Comparison of ENCODE assay signal across 8 mouse cellular contexts in genomic region chr12:54545821-54546608, GRCm38 (mm10).
DNase-seq lines count a peak whose midpoint lies in the region; ATAC-seq and TF ChIP-seq lines count a peak whose summit lies in the region.

No protein-coding gene starts in this region.

- no peak overlapping the region for H3K4me3 ChIP-seq in intestine, postnatal 0 days (ENCODE audit: low read depth, low read length)
- H3K4me3 ChIP-seq in midbrain, embryonic 15.5 days: no peak overlapping the region

- no peaks in the 10 kb centered on the region for H3K4me1 ChIP-seq in intestine, postnatal 0 days (replicated peaks; ENCODE audit: control insufficient read depth, insufficient read depth, low read length)
- peaks cover 12% of the 10 kb centered on the region for H3K4me1 ChIP-seq in midbrain, embryonic 15.5 days

- TF ChIP-seq CTCF in intestine, postnatal 0 days (IDR thresholded peaks at IDR 0.05; ENCODE audit: low read depth): peak; percentile 95

- H3K27me3 ChIP-seq in intestine, postnatal 0 days (replicated peaks; ENCODE audit: control insufficient read depth, insufficient read depth, low read length): no peaks in the 10 kb centered on the region
- H3K27me3 ChIP-seq in midbrain, embryonic 15.5 days (replicated peaks): no peaks in the 10 kb centered on the region
- no peaks in the 10 kb centered on the region for H3K27me3 ChIP-seq in splenic B cell, adult 2 months (ENCODE audit: control insufficient read depth, insufficient read depth, low read length, poor library complexity, severe bottlenecking)

- no peak overlapping the region for H3K27ac ChIP-seq in intestine, postnatal 0 days (ENCODE audit: low read depth, low read length)
- 0 out of 2 replicates have a peak overlapping the region, but pooled peaks have one; percentile 9 for H3K27ac ChIP-seq in midbrain, embryonic 15.5 days

- ATAC-seq in common myeloid progenitor, adult 5-6 weeks (replicated peaks; ENCODE audit: low read depth, poor library complexity, severe bottlenecking): peak; percentile 83
- ATAC-seq in intestine, postnatal 0 days: 0 out of 2 replicates have a peak, but pooled peaks have one; percentile 53
- ATAC-seq in midbrain, embryonic 15.5 days (replicated peaks): peak; percentile 80

- H3K36me3 ChIP-seq in intestine, postnatal 0 days (ENCODE audit: control insufficient read depth, insufficient read depth): no peaks in the 10 kb centered on the region
- no peaks in the 10 kb centered on the region for H3K36me3 ChIP-seq in midbrain, embryonic 15.5 days (replicated peaks)
- no peaks in the 10 kb centered on the region for H3K36me3 ChIP-seq in splenic B cell, adult 2 months (ENCODE audit: control insufficient read depth, insufficient read depth, low read length, poor library complexity, severe bottlenecking)

- H3K4me2 ChIP-seq in intestine, postnatal 0 days (replicated peaks; ENCODE audit: low read depth): peak overlapping the region; percentile 32
- H3K4me2 ChIP-seq in midbrain, embryonic 15.5 days: peak overlapping the region; percentile 31

- 36% methylated on average over 16 of the region's 16 CpGs for WGBS in intestine, postnatal 0 days
- WGBS in midbrain, embryonic 15.5 days: 27% methylated on average over 16 of the region's 16 CpGs

- no peak overlapping the region for H3K9ac ChIP-seq in intestine, postnatal 0 days (ENCODE audit: low read depth, low read length)
- H3K9ac ChIP-seq in midbrain, embryonic 15.5 days: no peak overlapping the region

- intact Hi-C loops in left cerebral cortex, postnatal 25 days (cut with DNase I): no loop called here

- DNase-seq in urinary bladder, adult 18-20 months (ENCODE audit: low spot score in 2 of 2): peak; percentile 26 to 33
- no peak for DNase-seq in urinary bladder, adult 2 months (ENCODE audit: low spot score)
- peak; percentile 62 for DNase-seq in gastrocnemius, postnatal 10 days
- DNase-seq in left cerebral cortex, postnatal 25 days (ENCODE audit: low spot score in 2 of 2): peak; percentile 74 to 76
- DNase-seq in splenic B cell, adult 2 months (ENCODE audit: low read depth, low spot score): peak; percentile 56

- H3K9me3 ChIP-seq in intestine, postnatal 0 days (ENCODE audit: control insufficient read depth): no peaks in the 10 kb centered on the region
- H3K9me3 ChIP-seq in midbrain, embryonic 15.5 days: no peaks in the 10 kb centered on the region
